Mouse (Mus musculus) intestine, embryonic 14.5 days (tissue): ENCODE measurements at regions not wholly inside any gene's neighbourhood (a gene's known extent, or its start where the extent isn't known, plus 50 kb on each side); places are given as distances from the start of the nearest gene placed in this dataset.

Experiments
- ATAC-seq: fragments of 200-750 bp; cut with Nextera tagmentation; replicated peaks from 2 replicates; pipeline ENCODE4 v1.8.0; 2017; ENCODE audit warnings: low read depth, moderate number of reproducible peaks, moderate TSS enrichment, moderate library complexity; ENCODE audit not compliant: low FRiP score, low TSS enrichment
- DNase-seq: peaks from one replicate; pipeline ENCODE4 v3.0.0-alpha.2; 2018; ENCODE audit warnings: low spot score
- H3K27ac ChIP-seq: fragments of 300-500 bp; sonication (generic); 2 replicates; pipeline ENCODE4 v1.5.1; 2014; ENCODE audit warnings: low read depth, mild to moderate bottlenecking, control low read depth
- H3K27me3 ChIP-seq: fragments of 300-500 bp; sonication (generic); replicated peaks from 2 replicates; pipeline ENCODE4 v1.6.1; 2014; ENCODE audit warnings: low read length, control low read depth; ENCODE audit not compliant: control insufficient read depth, insufficient read depth
- H3K36me3 ChIP-seq: fragments of 300-500 bp; sonication (generic); 2 replicates; pipeline ENCODE4 v1.6.1; 2014; ENCODE audit warnings: low read length, control low read depth; ENCODE audit not compliant: control insufficient read depth, insufficient read depth
- H3K4me1 ChIP-seq: fragments of 300-500 bp; sonication (generic); replicated peaks from 2 replicates; pipeline ENCODE4 v1.6.1; 2014; ENCODE audit warnings: low read length, control low read depth, mixed read lengths; ENCODE audit not compliant: control insufficient read depth, insufficient read depth
- H3K4me2 ChIP-seq: fragments of 300-500 bp; sonication (generic); 2 replicates; pipeline ENCODE4 v1.6.1; 2014; ENCODE audit warnings: low read length
- H3K4me3 ChIP-seq: fragments of 300-500 bp; sonication (generic); 2 replicates; pipeline ENCODE4 v1.5.1; 2014; ENCODE audit warnings: low read depth, low read length, control low read depth, mixed read lengths
- H3K9ac ChIP-seq: fragments of 300-500 bp; sonication (generic); 2 replicates; pipeline ENCODE4 v1.6.1; 2014; ENCODE audit warnings: mild to moderate bottlenecking, low read length
- H3K9me3 ChIP-seq: fragments of 300-500 bp; sonication (generic); 2 replicates; pipeline ENCODE4 v1.6.1; 2016; ENCODE audit warnings: low read length, control low read depth; ENCODE audit not compliant: control insufficient read depth
- WGBS: fragments of 180-500 bp; shearing (Covaris S2); extraction: QIAGEN DNeasy Blood & Tissue Kit; methylation state at CpG from one replicate; pipeline ENCODE4 v1.1.7; 2014; 5-methylcytosine and 5-hydroxymethylcytosine counted together

GRCm38 (mm10) chr11:45508566-45508965 lies 343.3 kb upstream of the Clint1 start:
- no peak overlapping the region for H3K4me2 ChIP-seq
- H3K9ac ChIP-seq: no peak overlapping the region
- no peak for ATAC-seq
- H3K36me3 ChIP-seq: no peaks in the 10 kb centered on the region
- H3K27ac ChIP-seq: no peak overlapping the region
- 52% methylated on average over 4 of the region's 4 CpGs for WGBS
- no peaks in the 10 kb centered on the region for H3K27me3 ChIP-seq
- no peaks in the 10 kb centered on the region for H3K4me1 ChIP-seq
- H3K4me3 ChIP-seq: no peak overlapping the region
- DNase-seq: no peak
- H3K9me3 ChIP-seq: peaks cover 4% of the 10 kb centered on the region; the same call in 1 of the 2 replicates

- Histone ChIP-seq H3K4me1 (no peaks in the 10 kb centered on the region), H3K4me3 (no peak overlapping the region), H3K27ac (no peak overlapping the region), H3K27me3 (no peaks in the 10 kb centered on the region), H3K4me2 (no peak overlapping the region), H3K36me3 (no peaks in the 10 kb centered on the region), H3K9me3 (peaks cover 4% of the 10 kb centered on the region; the same call in 1 of the 2 replicates), H3K9ac (no peak overlapping the region)
- no peak for DNase-seq
- 45% methylated on average over 2 of the region's 2 CpGs for WGBS
- no peak for ATAC-seq
Measured at GRCm38 (mm10) chr11:45509278-45509677, 342.6 kb upstream of the Clint1 start.

- no peaks in the 10 kb centered on the region for H3K36me3 ChIP-seq
- 52% methylated on average over 10 of the region's 10 CpGs for WGBS
- ATAC-seq (no peak), DNase-seq (no peak)
- no peaks in the 10 kb centered on the region for H3K27me3 ChIP-seq
- no peak overlapping the region for H3K4me2 ChIP-seq
- no peak overlapping the region for H3K9ac ChIP-seq
- peaks cover 4% of the 10 kb centered on the region; the same call in 1 of the 2 replicates for H3K9me3 ChIP-seq
- H3K4me3 ChIP-seq: no peak overlapping the region
- peak overlapping the region; percentile 24 for H3K27ac ChIP-seq
- no peaks in the 10 kb centered on the region; the same call in 1 of the 2 replicates for H3K4me1 ChIP-seq
Measured at GRCm38 (mm10) chr11:45514415-45515271, 337.2 kb upstream of the Clint1 start.

GRCm38 (mm10) chr11:45524720-45525119 lies 327.1 kb upstream of the Clint1 start:
- Histone ChIP-seq H3K9ac (no peak overlapping the region), H3K4me1 (no peaks in the 10 kb centered on the region), H3K9me3 (no peaks in the 10 kb centered on the region), H3K4me2 (no peak overlapping the region), H3K27ac (no peak overlapping the region), H3K36me3 (no peaks in the 10 kb centered on the region), H3K4me3 (no peak overlapping the region), H3K27me3 (no peaks in the 10 kb centered on the region)
- ATAC-seq (no peak), DNase-seq (no peak)
- WGBS: 59% methylated on average over 6 of the region's 6 CpGs

- H3K9ac ChIP-seq: no peak overlapping the region
- WGBS: 90% methylated on average over 9 of the region's 9 CpGs
- no peak for ATAC-seq
- no peak overlapping the region for H3K27ac ChIP-seq
- no peaks in the 10 kb centered on the region for H3K36me3 ChIP-seq
- no peaks in the 10 kb centered on the region for H3K9me3 ChIP-seq
- no peak overlapping the region for H3K4me3 ChIP-seq
- no peak for DNase-seq
- H3K27me3 ChIP-seq: no peaks in the 10 kb centered on the region
- H3K4me2 ChIP-seq: no peak overlapping the region
- peaks cover 8% of the 10 kb centered on the region for H3K4me1 ChIP-seq
Measured at GRCm38 (mm10) chr11:45531044-45531626, 320.7 kb upstream of the Clint1 start.

- 54% methylated on average over 7 of the region's 7 CpGs for WGBS
- Histone ChIP-seq H3K9me3 (no peaks in the 10 kb centered on the region), H3K4me1 (peaks cover 8% of the 10 kb centered on the region), H3K36me3 (no peaks in the 10 kb centered on the region), H3K9ac (no peak overlapping the region), H3K4me3 (no peak overlapping the region), H3K4me2 (no peak overlapping the region), H3K27ac (no peak overlapping the region), H3K27me3 (no peaks in the 10 kb centered on the region)
- ATAC-seq: no peak
- no peak for DNase-seq
Measured at GRCm38 (mm10) chr11:45533402-45534056, 318.3 kb upstream of the Clint1 start.

GRCm38 (mm10) chr11:45535501-45536025 lies 316.3 kb upstream of the Clint1 start:
- no peak overlapping the region for H3K9ac ChIP-seq
- WGBS: 29% methylated on average over 8 of the region's 8 CpGs
- H3K4me2 ChIP-seq: no peak overlapping the region
- ATAC-seq: no peak
- no peaks in the 10 kb centered on the region for H3K27me3 ChIP-seq
- no peak overlapping the region for H3K27ac ChIP-seq
- H3K9me3 ChIP-seq: no peaks in the 10 kb centered on the region
- peaks cover 11% of the 10 kb centered on the region for H3K4me1 ChIP-seq
- H3K4me3 ChIP-seq: no peak overlapping the region
- no peaks in the 10 kb centered on the region for H3K36me3 ChIP-seq
- DNase-seq: peak; percentile 58

GRCm38 (mm10) chr11:45538011-45538410 lies 313.8 kb upstream of the Clint1 start:
- no peak for ATAC-seq
- no peaks in the 10 kb centered on the region for H3K27me3 ChIP-seq
- H3K36me3 ChIP-seq: no peaks in the 10 kb centered on the region
- no peak overlapping the region for H3K4me3 ChIP-seq
- H3K9me3 ChIP-seq: no peaks in the 10 kb centered on the region
- 70% methylated on average over 7 of the region's 7 CpGs for WGBS
- peak overlapping the region; percentile 27; the same call in 1 of the 2 replicates for H3K27ac ChIP-seq
- DNase-seq: no peak
- H3K4me1 ChIP-seq: peaks cover 11% of the 10 kb centered on the region
- H3K4me2 ChIP-seq: no peak overlapping the region
- H3K9ac ChIP-seq: no peak overlapping the region
